Mouse (Mus musculus) spleen, adult 2 months (tissue): Measurements from ENCODE around the gene Tmbim7.

Experiments used
- CTCF ChIP-seq: fragments of 200-500 bp; IDR thresholded peaks from 2 replicates; pipeline ENCODE4 v1.5.1; 2011; ENCODE audit warnings: mild to moderate bottlenecking, inconsistent platforms; ENCODE audit not compliant: insufficient read depth, insufficient read length, insufficient replicate concordance; ENCODE audit errors: extremely low read depth
- POLR2A ChIP-seq: fragments of 200-500 bp; IDR thresholded peaks from 2 replicates; pipeline ENCODE4 v1.6.1; 2011; ENCODE audit warnings: low read depth, low read length, inconsistent platforms

GRCm38 (mm10) chr5:3692956-3693355 lies 42.0 kb downstream of the Tmbim7 start:
- TF ChIP-seq POLR2A (no peak), CTCF (no peak)
